Mouse (Mus musculus): ENCODE measurements around the gene Mapk6.
A peak's percentile ranks its signal among the peaks of the same experiment; 100 is the strongest.

DNA sequence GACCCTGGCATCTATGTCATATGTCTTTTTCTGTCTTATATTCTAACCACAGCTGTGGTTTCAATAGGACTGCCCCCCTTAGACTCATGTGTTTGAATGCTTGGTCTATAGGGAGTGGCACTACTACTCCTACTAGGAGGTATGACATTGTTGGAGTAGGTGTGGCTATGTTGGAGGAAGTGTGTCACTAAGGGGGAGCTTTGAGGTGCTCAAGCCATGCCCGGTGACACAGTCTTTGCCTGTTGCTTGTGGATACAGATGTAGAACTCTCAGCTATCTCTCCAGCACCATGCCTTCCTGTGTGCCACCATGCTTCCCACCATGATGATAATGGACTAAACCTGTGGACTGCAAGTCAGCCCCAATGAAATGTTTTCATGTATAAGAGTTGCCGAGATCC lies 19.2 kb upstream of the Mapk6 start:
- TF ChIP-seq GATA1 (IDR thresholded peaks at IDR 0.05; ENCODE audit: borderline replicate concordance, low read length) = peak; percentile 82; the same call in 2 of the 3 replicates
- TF ChIP-seq FLI1 (IDR thresholded peaks at IDR 0.05; ENCODE audit: low read length) = no peak

Data from megakaryocyte, embryonic 14.5 days (primary cell).